Comparison of ENCODE assay signal across 8 mouse cellular contexts in genomic region chr10:128231697-128232419, GRCm38 (mm10). TPM values are rescaled to one million over a fixed set of nuclear protein-coding genes. Genes with fewer than 3 reads are reported as not detected.
DNase-seq lines count a peak whose midpoint lies in the region; ATAC-seq lines count a peak whose summit lies in the region.

Gene Timeless, plus strand, starts transcription at chr10:128232065.

- H3K9ac ChIP-seq in intestine, embryonic 15.5 days, result peak within 1 kb of the TSS; percentile 65

- H3K27ac ChIP-seq in intestine, embryonic 15.5 days, result peak within 1 kb of the TSS; percentile 90

- ATAC-seq in intestine, embryonic 15.5 days, result peak; percentile 97

- peak within 1 kb of the TSS; percentile 81 for H3K4me3 ChIP-seq in intestine, embryonic 15.5 days (replicated peaks)

- 0 out of 2 replicates have a peak, but pooled peaks cover 4% of the 10 kb centered on the region for H3K36me3 ChIP-seq in intestine, embryonic 15.5 days

- intact Hi-C loops in gastrocnemius, postnatal 36 days (cut with DNase I), result loop anchor here (1.0 kb wide), 1 partner anchor 20 kb away; no protein-coding TSS in a partner anchor
- intact Hi-C loops in left cerebral cortex, postnatal 25 days (cut with DNase I), result loop anchor here (1.0 to 5.0 kb wide), 2 partner anchors 19 to 40 kb away; partner anchors contain the start of gene Stat2

- DNase-seq in adrenal gland, adult 2 months, result peak; percentile 92
- DNase-seq in embryo, embryonic 11 days, result peak; percentile 90
- DNase-seq in gastrocnemius, postnatal 36 days, result peak; percentile 82 to 91
- DNase-seq in left cerebral cortex, postnatal 25 days (ENCODE audit: low spot score in 2 of 2), result peak; percentile 77 to 89
- DNase-seq in mesoderm, embryonic 11.5 days (ENCODE audit: low read depth, low spot score), result peak; percentile 84
- DNase-seq in right cerebral cortex, postnatal 25 days, result peak; percentile 89
- peak; percentile 87 for DNase-seq in urinary bladder, postnatal 36 days (ENCODE audit: low spot score in 2 of 2)

- no peaks in the 10 kb centered on the region for H3K9me3 ChIP-seq in intestine, embryonic 15.5 days

- H3K4me1 ChIP-seq in intestine, embryonic 15.5 days (replicated peaks), result peaks cover 5% of the 10 kb centered on the region; the same call in 1 of the 2 replicates

- under 1% methylated on average over 58 of the region's 58 CpGs for WGBS in intestine, embryonic 15.5 days

- peak within 1 kb of the TSS; percentile 62 for H3K4me2 ChIP-seq in intestine, embryonic 15.5 days (replicated peaks)

- no peaks in the 10 kb centered on the region for H3K27me3 ChIP-seq in intestine, embryonic 15.5 days (replicated peaks)

RNA-seq across cellular contexts. Expression of gene Timeless, which starts in this region (rescaled TPM):
- total RNA-seq in adrenal gland, adult 2 months (2021), result 1 to 10 TPM; 4.8 to 7.2 TPM
- 1.9 and 2.8 TPM in 2 replicates for polyA plus RNA-seq in adrenal gland, adult 2 months (2012; rRNA removed)
- total RNA-seq in gastrocnemius, postnatal 36 days (2021), result 1 to 10 TPM; 1.7 to 2.2 TPM
- polyA plus RNA-seq in intestine, embryonic 15.5 days (2015; fragmentation: Nextera tagmentation; extraction: Ambion mirVana), result 40.8 and 41.3 TPM in 2 replicates
- total RNA-seq in left cerebral cortex, postnatal 25 days (2021), result 1 to 10 TPM; 6.8 to 8.3 TPM

Comparison
In these comparisons a context has a peak if more than half of its experiments do, and no peak if none do; other contexts are left out.
1. Peak in every context shown above with its lines: DNase-seq, ATAC-seq, H3K4me3 ChIP-seq and H3K27ac ChIP-seq.
2. RNA of gene Timeless (polyA plus RNA-seq): 40.8 to 41.3 TPM in intestine, embryonic 15.5 days; 1.9 to 2.8 TPM in adrenal gland, adult 2 months; every median in the first group is over 10 times any median in the second.